Mouse (Mus musculus) fat pad, adult 2 months (tissue): Measurements from ENCODE around the gene Cacybp.

ENCODE experiments used
- DNase-seq: peaks from one replicate; pipeline ENCODE4 v3.0.0-alpha.2; 2011; ENCODE audit warnings: low read depth, low spot score; ENCODE audit errors: extremely low read depth

Cacybp gene

DNA sequence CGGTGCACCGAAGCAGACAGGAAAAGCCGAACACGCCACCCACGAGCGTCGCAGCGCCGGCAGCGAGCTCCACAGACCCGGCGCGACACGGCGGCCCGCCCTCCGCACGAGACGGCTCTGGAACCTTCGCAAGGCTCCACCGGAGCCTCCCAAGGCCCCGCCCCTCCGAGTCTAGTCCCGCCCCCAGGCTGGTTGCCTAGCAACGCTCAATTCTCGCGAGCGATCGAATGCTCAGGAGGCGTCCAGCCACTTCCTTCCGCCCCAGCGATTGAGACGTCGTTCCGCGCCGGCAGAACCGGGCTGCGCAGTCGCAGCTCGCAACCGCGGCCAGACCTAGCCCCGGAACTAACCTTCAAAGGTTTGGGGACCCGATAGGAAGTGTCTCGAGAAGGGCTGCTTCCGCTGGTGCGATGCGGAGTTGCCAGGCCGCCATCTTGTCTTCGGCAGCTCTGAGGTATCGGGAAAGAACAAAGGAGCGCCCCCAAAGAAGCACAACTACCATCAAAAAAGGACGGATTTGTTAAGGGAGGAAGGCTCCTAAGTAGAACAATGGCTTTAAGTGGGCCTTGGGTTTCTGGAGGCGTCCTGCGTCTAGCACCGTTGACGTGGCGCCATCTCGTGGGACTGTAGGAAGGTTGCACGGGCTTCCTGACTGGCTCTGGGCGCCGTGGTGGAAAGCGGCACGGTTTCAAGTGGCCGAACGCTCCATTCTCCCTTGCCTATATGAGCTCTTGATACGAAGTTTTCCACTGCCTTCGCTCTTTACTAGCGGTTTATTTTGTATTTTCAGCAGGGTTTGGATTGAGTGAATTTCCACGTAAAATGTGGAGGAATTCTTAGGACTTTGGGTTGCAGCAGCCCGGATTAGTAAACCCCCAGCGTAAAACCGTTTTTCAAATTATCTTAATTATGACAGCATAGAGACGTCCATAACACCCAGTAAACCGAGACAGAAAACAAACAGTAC lies at the start of gene Cacybp:
Gene Cacybp, minus strand, starts transcription at position 173 of the 967 bp plus-strand sequence.
- peak; percentile 80 for DNase-seq

DNA sequence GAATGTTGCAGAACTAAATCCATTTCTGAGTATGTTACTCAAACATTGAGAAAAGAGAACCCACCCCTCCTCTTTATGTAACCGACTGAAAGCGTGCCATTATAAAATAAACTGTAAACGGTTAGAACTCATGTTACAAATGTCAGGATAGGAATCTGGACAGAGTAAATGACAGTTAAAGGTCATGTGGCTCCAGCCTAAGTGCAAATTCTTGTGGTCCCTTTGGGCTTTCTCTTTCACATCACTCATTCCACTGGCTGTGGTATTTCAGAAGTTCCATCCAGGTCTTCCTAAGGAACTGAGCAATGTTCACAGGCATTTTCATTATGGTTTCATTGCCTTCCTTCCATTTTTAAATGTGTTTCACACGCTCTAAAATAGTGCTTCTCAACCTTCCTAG lies 49.7 kb upstream of the Cacybp start:
- no peak for DNase-seq

DNA sequence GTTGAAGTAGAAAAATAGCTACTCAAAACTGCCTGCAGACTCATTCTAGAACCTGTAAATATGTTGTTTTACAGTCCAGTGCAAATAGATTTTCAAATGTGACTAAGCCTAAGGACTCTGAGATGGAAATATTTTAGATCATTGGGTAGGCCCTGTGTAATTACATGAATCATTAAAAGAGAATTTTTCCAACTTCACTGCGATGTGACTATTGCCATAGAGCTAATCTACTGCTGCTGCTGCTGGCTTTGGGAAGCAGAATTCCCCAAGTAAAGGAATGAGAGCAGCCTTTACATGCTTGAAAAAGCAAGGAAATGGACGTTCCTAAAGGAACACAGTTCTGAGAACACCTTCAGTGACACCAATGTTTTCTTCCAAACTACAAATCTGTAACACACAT lies 49.2 kb upstream of the Cacybp start:
- DNase-seq: no peak

DNA sequence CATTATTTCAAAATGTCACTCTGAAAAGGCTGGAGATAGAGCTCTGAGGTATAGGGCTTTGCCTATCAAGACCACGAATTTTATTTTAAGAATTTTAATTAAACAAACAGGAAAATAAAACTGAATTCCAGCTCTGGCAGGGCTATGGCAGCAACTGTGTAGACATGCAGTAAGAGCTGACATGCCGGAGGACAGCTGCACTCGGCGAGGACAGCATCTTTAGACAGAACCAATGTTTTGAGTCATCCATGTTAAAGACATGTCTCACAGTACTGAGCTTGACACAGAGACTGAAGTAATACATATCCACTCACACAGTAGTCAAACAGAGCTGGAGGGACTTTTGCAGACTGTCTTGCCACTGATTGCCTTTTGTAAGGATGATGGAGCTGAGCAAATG lies 47.9 kb upstream of the Cacybp start:
- no peak for DNase-seq

DNA sequence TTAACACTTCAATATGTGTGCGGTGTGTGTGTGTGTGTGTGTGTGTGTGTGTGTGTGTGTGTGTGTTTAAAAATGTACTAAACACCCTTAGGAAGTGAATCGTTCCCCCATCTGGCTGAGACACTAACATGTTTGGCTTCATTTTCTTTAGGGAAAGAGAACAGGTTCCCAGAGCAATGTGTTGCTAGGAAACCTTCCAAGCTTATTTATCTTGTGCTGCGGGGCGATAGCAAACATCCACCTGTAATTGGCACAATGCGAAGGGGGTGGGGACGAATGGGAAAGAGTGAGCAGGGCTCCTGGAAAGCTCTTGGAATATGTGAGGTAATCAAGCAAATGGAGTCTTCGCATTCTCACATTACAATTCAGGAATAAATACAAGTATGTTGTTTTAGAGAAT lies 47.2 kb upstream of the Cacybp start:
- no peak for DNase-seq

DNA sequence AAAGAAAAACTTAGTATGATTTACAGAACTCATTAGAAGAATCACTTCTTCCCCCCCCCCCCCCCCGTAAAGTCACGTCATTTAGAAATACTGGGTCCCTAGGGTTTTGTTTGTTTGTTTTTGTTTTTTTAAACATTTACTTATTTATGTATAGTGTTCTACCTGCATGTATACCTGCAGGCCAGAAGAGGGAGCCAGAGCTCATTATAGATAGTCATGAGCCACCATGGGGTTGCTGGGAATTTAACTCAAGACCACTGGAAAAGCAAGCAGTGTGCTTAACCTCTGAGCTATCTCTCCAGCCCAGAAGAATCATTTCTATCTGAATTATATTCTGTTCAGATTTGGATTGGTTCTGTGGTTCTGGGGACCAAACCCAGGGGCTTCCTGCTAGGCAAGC lies 40.4 kb upstream of the Cacybp start:
- no peak for DNase-seq

DNA sequence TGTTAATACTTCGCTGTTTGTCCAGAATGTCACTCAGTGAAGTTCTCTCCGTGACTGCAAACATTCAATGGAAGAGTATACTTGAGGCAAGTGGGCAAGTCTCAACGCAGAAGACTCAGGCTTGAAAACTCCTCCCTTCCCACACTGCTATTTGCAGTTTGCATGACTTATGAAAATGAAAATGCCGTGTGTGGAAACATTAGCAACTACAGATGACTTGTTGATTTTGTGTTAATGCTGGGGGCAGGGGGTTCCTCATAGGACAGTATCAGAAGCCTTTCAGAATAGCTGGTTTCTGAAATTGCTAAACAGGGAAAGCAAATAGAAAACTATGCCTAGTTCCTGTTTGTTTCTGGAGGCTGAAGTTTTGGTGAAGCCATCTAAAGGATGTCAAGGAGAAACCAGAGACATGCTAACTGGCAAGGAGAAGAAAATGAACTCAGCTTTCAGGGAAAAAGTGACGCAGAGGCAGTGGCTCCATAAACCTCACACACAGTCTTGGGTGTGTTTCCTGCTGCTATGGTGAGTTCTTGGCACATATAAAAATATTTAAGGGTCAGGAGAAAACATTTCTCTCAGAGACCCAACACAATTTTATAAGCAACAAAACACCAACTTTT lies 38.8 kb upstream of the Cacybp start:
- DNase-seq: no peak

DNA sequence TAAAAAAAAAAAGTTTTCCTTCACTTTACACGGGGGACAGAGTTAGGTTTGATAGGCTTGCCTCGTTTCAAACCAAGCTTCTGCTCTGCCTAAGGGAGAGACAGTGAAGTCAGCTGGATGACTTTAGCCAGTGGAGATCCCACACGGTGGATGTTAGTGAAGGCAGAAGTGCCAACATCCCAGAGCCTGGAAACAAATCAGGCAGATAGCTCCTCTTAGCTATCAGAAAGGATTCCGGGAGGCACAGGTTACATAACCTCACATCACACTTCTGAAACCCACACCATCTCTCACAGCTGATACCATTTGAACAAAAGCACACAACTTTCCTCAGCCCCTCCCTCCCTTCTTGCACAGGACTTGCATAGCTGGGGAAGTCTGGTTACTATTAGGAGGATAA lies 38.1 kb upstream of the Cacybp start:
- no peak for DNase-seq

DNA sequence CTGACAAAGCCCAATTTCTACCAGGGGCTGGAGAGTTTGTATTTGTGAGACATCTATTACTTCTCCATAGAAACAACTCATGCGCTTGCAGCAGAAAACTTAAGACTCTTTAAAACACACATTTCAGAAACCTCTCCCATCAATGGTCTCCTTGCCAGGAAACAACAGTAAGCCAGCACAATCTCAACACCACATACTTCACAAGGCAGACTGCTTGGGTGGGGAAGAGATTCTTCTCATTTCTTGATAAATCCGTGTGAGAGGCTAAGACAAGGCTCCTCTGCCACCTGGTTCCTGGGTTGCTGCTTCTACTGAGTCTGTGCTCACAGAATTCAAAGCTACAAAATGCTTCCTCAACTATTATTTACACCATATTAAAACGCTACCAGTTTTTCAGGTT lies 37.1 kb upstream of the Cacybp start:
- no peak for DNase-seq

DNA sequence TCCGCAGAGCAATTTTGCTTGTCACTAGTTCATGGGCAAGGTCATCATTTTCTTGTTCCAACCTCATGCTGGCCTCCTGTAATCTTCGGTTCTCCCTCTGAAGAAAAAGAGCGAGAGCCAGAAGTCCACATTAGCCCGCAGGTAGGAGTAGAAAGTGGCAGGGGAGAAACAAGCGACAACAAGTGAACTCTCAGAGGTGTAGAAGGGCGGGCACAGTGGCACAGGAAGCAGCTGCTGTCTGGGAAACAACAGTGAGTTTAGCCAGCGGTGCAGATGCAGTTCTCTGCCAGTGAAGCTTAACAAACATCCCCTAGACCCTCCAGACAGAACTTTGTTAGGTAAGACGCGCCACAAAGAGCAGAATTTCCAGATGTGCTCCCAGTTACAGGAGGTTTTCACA lies 34.8 kb upstream of the Cacybp start:
- DNase-seq: no peak

DNA sequence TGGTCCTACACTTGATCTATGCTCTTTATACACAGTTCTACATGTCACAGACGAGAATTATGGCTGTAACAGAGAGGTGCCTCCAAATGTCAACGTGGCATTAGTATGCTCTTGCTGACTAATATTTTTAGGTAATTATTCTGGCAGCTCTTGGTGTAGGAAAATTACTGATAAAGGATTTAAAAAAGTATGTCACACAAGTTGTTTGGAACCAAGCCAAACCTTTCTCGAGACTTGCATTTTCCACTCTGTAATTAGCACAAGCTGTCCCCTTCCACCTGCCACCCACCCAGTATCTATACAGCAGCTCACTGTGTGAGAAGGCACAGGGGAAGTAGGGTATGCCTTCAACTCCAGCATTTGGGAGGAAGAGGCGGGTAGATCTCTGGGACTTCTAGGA lies 34.2 kb upstream of the Cacybp start:
- no peak for DNase-seq

DNA sequence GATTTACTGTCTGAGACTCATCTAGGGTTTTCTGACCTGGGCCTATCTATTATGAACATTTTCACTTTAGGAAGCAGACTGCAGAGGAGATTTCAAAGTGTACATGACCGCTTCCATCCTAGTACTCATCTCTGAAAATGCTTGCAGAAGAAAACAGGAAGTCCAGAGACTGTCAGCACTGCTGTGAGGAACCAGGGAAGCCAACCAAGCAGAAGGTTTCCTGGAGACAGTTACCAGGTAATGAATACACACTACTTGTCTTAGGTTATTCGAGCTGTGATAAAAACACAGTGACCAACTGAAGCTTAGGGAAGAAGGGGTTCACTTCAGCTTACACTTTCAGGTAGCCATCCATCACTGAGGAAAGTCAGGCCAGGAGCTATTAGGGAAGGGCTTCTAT lies 33.3 kb upstream of the Cacybp start:
- DNase-seq: no peak

DNA sequence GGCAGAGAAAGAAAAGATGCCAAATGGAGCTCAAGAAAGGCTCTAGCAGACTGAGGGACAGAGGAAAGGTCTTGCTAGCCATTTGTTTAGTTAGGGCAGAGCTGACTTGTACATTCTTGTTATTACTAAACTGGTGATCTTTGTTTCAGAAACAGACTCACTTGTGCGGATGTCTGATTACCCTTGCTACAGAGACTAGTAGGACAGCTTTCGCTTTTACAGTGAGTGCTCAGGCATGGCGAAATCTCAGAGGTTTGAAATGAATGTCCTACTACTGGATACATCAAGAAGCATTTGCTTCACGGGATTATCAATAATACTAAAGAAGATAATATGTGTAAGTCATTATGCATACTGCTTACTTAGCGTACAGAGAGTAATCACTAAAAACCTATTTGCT lies 32.0 kb upstream of the Cacybp start:
- no peak for DNase-seq

DNA sequence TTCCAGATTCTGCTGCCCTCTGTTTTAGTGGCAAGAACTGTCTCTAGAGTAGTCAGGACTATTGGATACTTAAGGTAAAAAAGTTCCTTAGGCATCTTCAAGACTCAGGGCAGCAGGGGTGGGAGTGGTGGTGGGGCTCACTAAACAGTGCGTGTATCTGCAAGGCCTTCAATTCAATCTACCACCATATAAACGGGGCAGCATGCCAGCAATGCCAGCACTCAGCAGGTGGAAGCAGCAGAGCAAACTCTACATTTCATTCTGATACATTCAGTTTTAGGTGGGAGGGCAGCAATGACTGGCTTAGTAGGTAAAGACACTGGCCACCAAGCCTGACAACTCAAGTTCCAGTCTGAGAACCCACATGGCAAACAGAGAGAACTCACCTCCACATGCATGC lies 27.4 kb upstream of the Cacybp start:
- DNase-seq: no peak

DNA sequence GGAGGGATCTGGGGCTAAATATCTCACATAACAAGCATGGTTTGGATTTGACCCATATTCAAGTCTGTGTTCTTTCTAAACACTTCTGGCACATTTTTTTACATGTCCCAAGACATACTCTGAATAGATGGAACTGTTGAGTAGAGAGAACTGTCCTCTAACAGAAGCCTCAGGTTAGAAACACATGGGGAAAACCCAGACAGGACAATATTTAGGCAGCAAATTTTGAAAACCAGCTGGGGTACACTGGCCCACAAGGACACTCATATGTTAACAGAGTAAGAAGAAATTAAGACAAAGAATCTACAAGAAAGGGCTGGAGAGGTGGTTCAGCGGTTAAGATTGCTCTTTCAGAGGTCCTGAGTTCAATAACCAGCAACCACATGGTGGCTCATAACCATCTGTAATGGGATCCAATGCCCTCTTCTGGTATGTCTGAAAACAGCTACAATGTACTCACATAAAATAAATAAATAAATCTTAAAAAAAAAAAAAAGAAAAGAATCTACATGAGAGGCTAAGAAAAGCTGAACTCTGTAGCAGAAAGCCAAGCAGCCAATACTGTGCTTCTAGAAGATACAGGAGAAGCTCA lies 26.3 kb upstream of the Cacybp start:
- DNase-seq: no peak

DNA sequence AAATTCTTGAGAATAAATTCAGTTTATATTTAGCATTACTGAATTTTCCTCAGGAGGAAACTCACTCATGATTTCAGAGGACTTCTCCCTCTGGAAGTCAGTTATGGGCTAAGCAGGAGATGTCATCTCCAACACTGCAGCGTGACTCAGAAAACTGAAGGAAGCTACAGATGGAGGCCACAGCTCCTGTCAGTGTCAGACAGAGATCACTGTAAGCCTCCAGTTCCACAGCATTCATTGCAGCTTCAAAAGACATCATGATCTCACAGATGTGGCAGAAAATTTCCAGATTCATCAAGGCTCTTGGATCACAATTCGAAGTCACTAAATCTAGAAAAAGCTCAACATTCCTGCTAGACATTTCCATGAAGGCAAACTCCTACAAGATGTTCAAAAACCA lies 25.3 kb upstream of the Cacybp start:
- no peak for DNase-seq

DNA sequence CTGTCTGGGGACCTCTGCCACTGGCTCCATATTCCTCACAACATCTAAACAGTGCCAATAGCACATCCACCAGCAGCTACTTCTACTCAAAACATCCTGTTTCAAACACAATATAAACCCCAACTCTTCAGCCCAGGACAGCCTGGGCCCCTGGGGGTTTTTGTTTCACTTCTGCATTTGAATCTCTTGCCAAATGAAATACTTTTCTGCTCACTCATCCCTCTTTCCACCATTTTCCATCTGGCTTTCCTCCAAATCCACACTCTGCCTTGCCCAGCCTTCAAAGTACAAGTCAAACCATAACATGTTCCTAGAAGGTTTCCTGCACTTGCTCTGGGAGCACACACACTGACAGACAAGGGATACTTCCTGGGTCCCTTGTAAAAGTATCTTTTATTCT lies 21.2 kb upstream of the Cacybp start:
- DNase-seq: no peak

DNA sequence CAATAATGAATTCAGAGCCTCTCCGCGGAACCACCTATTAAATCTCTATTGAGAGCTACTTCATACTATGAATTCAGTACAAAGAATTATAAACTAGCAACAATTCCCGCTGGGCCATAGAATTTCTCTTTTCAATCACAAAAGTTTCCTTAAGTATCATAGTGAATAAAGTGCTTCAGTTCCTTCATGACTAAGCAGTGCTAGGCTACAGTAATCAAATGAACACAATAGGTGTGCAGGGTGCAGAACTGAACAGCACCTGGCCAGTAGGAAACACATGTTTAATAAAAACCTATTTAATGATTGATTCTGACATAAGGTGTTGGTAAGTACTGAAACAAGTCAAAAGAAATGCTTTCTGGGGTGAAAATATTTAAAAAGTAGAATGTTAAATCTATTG lies 19.4 kb upstream of the Cacybp start:
- DNase-seq: no peak

DNA sequence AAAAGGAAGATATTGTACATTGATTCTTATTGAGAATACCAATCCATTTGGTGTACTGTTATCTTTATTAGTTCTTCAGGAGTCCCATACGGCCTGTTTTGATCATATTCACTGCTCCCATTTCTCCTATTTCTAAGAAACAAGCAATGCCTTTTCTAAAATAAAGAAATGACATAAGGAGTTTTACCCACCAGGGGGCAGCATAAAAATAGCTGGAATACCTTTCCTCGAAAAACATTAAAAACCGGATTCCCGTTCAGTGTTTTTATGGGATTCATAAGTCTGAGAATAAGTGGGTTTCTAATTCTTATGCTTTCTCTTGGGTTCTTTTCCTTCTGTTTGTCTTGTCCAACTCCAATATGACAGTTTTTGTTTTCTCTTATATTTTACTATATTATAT lies 18.3 kb upstream of the Cacybp start:
- DNase-seq: no peak

DNA sequence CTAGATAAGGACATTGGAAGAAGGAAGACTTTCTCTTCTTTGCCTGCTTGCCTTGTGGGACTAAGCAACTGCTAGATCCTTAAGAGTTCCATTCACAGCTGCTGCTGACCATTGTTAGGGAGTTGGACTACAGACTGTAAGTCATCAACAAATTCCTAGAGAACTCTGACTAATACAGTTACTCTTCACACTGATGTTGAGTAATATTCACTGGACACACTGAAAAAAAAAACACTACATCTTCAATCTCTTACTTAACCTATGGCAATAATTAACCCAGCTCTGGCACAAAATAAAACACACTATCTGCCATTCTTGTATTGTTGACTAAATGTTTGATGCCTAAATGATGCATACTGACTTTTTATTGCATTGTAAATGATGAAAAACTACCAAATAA lies 15.2 kb upstream of the Cacybp start:
- DNase-seq: no peak

DNA sequence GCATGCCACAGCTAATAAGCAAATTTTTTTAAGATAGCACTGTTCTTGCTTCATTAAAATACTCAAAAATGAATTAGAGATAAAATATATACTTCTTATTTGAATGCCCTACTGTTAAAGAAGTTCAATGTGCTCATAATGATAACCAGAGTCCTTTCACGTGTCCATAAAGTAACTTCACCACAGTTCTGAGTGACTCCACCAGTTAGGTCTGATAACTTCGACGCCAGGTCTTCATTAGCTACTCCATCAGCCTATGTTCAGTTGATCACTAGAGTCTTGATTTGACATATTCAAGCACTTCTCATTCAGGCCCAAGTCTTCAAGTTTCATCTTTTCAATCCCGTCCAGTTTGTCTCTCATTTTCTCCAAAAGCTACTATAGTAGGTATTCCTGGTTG lies 14.5 kb upstream of the Cacybp start:
- no peak for DNase-seq

DNA sequence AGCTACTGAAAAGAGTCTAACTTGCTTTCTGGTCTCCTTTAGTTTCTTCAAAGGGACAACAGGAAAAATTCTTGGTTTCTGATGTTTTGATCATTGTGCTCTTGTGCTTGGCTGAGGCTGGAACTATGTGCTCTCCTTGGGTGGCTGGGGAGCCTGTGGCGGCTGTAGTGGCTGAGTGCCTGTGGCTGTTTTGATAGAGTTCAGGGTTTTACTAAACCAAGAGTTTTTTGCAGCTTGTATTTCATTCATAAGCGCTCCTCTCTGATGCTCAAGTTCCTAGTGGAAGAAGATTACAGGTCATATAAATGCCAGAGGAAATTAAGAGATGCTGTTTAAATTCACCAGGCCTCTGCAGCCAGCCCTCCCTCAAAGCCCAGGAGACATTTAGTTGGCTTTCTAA lies 11.4 kb upstream of the Cacybp start:
- no peak for DNase-seq
